Mouse (Mus musculus): Measurements from ENCODE around the gene Ppfibp2. TPM values are rescaled to one million over a fixed set of nuclear protein-coding genes. Genes with fewer than 3 reads are reported as not detected.

The Ppfibp2 gene
- polyA plus RNA-seq, 1 experiment from 2014 or later = 19.2 TPM

DNA sequence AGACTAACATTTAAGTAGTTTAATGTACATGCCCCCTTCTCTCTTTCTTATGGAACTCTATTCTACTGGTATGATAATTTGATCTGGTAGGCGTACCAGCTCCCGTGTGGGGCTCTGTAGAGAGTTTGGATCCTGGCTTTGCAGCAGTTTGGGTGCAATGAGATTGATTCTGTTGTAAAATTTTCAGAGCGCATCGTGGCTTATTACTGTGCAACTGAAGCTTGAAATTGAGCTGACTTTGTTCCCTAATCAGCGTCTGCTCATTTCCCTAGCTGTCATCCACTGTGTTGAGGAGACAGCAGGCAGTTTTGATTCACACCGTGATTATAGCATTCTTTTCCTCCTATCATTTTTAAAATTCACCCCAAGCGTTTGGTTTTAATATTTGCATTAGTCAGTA lies 42.4 kb downstream of the Ppfibp2 start:
- no peaks in the 10 kb centered on the region for H3K27me3 ChIP-seq (ENCODE audit: control insufficient read depth, insufficient read depth, low read length)
- no peak overlapping the region for H3K4me3 ChIP-seq (ENCODE audit: low read depth, low read length)
- ATAC-seq (replicated peaks; ENCODE audit: insufficient number of reproducible peaks, low FRiP score, low TSS enrichment, low read depth) (no peak), DNase-seq (ENCODE audit: low spot score) (no peak)
- H3K4me2 ChIP-seq (ENCODE audit: low read depth, low read length) = no peak overlapping the region
- WGBS = 83% methylated on average over 7 of the region's 7 CpGs
- no peaks in the 10 kb centered on the region for H3K9me3 ChIP-seq (replicated peaks; ENCODE audit: control insufficient read depth, low read length)
- H3K36me3 ChIP-seq (replicated peaks; ENCODE audit: control insufficient read depth, insufficient read depth, low read depth, low read length) = no peaks in the 10 kb centered on the region
- no peak overlapping the region for H3K9ac ChIP-seq (replicated peaks; ENCODE audit: low read length)
- no peak overlapping the region for H3K27ac ChIP-seq (replicated peaks; ENCODE audit: low read depth, low read length)
- no peaks in the 10 kb centered on the region for H3K4me1 ChIP-seq (ENCODE audit: control insufficient read depth, insufficient read depth, low read length)

DNA sequence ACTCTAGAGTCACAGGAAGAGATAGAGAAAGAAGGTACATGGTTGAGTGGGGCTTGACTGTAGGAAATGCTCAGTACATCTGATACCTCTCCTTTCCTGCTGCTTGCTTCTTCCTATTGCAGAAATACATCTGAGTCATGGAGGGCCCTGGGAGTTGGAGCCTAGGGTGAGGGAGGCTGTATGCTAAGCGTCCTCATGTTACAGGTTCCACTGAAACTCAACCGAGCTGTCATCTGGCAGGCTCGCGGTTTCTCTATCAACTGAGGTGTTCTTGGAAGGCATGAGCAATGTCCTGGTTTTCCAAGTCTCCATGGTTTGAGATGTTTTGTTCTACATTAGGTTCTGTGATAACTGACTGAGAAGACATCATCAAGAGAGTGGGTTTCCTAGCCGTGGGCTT lies 43.0 kb downstream of the Ppfibp2 start:
- ATAC-seq (replicated peaks; ENCODE audit: insufficient number of reproducible peaks, low FRiP score, low TSS enrichment, low read depth) = no peak

DNA sequence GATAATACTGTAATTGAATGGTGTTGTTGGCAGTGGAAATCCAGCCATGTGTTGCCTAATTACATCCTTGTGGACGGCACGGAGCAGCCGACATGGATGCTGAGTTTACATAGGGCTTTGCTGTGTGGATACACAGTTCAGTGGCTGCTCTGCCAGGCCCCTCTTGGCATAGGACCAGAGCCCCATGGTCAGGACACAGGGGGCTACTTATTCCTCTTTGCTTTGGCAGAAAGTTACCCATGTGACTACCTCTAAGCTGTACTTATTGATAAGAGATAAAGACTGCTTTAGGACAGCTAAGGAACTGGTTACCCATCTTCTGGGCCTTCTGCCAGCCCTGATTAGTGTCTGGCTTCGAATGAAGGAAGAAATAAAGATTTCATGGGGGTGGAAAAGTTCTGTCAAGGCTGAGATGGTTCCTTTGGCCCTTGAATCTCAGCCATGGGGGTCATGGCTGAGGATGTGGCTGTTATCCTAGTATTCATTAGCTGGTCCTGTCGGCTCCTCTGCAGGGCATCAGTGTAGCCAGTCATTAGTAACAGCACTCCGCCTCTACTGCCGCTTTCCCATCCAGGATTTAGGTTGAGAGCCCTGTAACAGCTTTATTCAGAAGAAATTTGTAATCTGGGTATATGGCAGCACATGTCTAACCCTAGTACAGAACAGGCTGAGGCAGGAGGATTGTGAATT lies 47.7 kb downstream of the Ppfibp2 start:
- no peak for ATAC-seq (replicated peaks; ENCODE audit: insufficient number of reproducible peaks, low FRiP score, low TSS enrichment, low read depth)
- H3K4me3 ChIP-seq (ENCODE audit: low read depth, low read length) = no peak overlapping the region
- no peak overlapping the region for H3K4me2 ChIP-seq (ENCODE audit: low read depth, low read length)

More for the DNA sequence above, 43.0 kb downstream of the Ppfibp2 start:
- no peak for DNase-seq (ENCODE audit: low spot score)
- no peaks in the 10 kb centered on the region for H3K4me1 ChIP-seq (ENCODE audit: control insufficient read depth, insufficient read depth, low read length)
- no peaks in the 10 kb centered on the region for H3K36me3 ChIP-seq (replicated peaks; ENCODE audit: control insufficient read depth, insufficient read depth, low read depth, low read length)
- H3K27ac ChIP-seq (replicated peaks; ENCODE audit: low read depth, low read length) = no peak overlapping the region
- no peaks in the 10 kb centered on the region for H3K9me3 ChIP-seq (replicated peaks; ENCODE audit: control insufficient read depth, low read length)
- no peak overlapping the region for H3K9ac ChIP-seq (replicated peaks; ENCODE audit: low read length)
- no peak overlapping the region for H3K4me3 ChIP-seq (ENCODE audit: low read depth, low read length)
- no peaks in the 10 kb centered on the region for H3K27me3 ChIP-seq (ENCODE audit: control insufficient read depth, insufficient read depth, low read length)
- no peak overlapping the region for H3K4me2 ChIP-seq (ENCODE audit: low read depth, low read length)
- WGBS = 76% methylated on average over 5 of the region's 5 CpGs

DNA sequence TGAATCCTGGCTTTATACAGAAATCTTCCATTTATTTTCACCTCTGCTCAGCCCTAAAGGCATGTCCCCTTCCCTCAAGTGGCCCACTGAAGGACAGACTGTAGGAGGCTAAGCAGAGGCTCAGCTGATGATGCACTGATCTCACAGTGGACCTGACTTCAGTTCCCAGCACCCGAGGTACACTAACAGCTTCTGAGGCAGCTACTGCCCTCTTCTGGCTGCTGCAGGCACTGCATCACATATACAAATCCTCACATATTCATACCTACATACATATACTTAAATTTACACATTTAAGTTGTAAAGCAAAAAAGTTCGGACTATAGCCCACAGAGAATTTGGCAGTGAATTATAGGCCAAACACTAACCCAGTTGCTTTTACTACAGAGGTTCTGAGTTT lies 50.0 kb downstream of the Ppfibp2 start:
- no peaks in the 10 kb centered on the region for H3K9me3 ChIP-seq (replicated peaks; ENCODE audit: control insufficient read depth, low read length)
- DNase-seq (ENCODE audit: low spot score) (no peak), ATAC-seq (replicated peaks; ENCODE audit: insufficient number of reproducible peaks, low FRiP score, low TSS enrichment, low read depth) (no peak)
- no peak overlapping the region for H3K9ac ChIP-seq (replicated peaks; ENCODE audit: low read length)
- H3K4me1 ChIP-seq (ENCODE audit: control insufficient read depth, insufficient read depth, low read length) = no peaks in the 10 kb centered on the region
- WGBS = 88% methylated on average over 2 of the region's 2 CpGs
- H3K36me3 ChIP-seq (replicated peaks; ENCODE audit: control insufficient read depth, insufficient read depth, low read depth, low read length) = no peaks in the 10 kb centered on the region
- no peak overlapping the region for H3K27ac ChIP-seq (replicated peaks; ENCODE audit: low read depth, low read length)
- H3K4me3 ChIP-seq (ENCODE audit: low read depth, low read length) = no peak overlapping the region
- no peak overlapping the region for H3K4me2 ChIP-seq (ENCODE audit: low read depth, low read length)
- no peaks in the 10 kb centered on the region for H3K27me3 ChIP-seq (ENCODE audit: control insufficient read depth, insufficient read depth, low read length)

More for the DNA sequence above, 47.7 kb downstream of the Ppfibp2 start:
- no peaks in the 10 kb centered on the region for H3K4me1 ChIP-seq (ENCODE audit: control insufficient read depth, insufficient read depth, low read length)
- no peak overlapping the region for H3K27ac ChIP-seq (replicated peaks; ENCODE audit: low read depth, low read length)
- H3K9ac ChIP-seq (replicated peaks; ENCODE audit: low read length) = no peak overlapping the region
- H3K9me3 ChIP-seq (replicated peaks; ENCODE audit: control insufficient read depth, low read length) = no peaks in the 10 kb centered on the region
- no peak for DNase-seq (ENCODE audit: low spot score)
- WGBS = 80% methylated on average over 7 of the region's 7 CpGs
- H3K27me3 ChIP-seq (ENCODE audit: control insufficient read depth, insufficient read depth, low read length) = no peaks in the 10 kb centered on the region
- no peaks in the 10 kb centered on the region for H3K36me3 ChIP-seq (replicated peaks; ENCODE audit: control insufficient read depth, insufficient read depth, low read depth, low read length)

DNA sequence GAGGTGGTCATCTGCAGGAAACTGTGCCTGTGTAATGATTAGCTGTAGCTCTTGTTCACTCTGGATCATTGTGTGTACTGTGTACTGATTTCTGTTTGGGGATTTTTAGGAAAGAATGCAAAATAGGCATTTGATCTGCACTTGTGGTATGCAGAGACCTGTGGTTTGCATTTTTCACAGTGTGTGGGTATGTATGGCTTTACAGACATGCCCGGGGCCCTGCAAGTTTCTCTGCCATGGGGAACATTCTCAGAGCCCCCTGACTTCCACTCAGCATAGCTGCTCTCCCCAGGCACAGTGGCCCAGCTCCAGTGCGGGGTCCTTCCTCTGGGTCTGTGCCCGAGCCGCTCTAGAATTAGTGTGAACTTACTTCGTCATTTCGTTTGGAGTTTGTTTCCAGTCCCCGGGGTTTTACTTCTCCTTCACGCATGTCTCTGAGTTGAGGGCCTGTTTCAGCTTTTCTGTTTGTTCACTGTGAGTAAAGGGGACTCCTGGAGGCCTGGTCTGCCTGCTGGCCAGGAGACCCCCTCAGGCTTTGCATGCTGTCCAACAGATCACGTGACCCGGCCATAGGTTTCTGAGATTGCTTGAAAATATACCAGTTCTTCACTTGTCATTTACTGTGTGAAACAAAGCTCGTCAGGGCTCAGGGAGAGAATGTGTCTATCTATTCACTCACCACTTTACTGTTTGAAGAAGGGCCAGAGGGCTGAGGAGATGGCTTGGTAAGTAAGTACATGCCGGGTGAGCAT lies 54.1 kb downstream of the Ppfibp2 start:
- H3K4me1 ChIP-seq (ENCODE audit: control insufficient read depth, insufficient read depth, low read length) = no peaks in the 10 kb centered on the region
- no peak overlapping the region for H3K4me3 ChIP-seq (ENCODE audit: low read depth, low read length)
- ATAC-seq (replicated peaks; ENCODE audit: insufficient number of reproducible peaks, low FRiP score, low TSS enrichment, low read depth) = no peak
- 78% methylated on average over 12 of the region's 12 CpGs for WGBS
- H3K9ac ChIP-seq (replicated peaks; ENCODE audit: low read length) = no peak overlapping the region
- H3K9me3 ChIP-seq (replicated peaks; ENCODE audit: control insufficient read depth, low read length) = no peaks in the 10 kb centered on the region
- no peak overlapping the region for H3K4me2 ChIP-seq (ENCODE audit: low read depth, low read length)
- no peaks in the 10 kb centered on the region for H3K27me3 ChIP-seq (ENCODE audit: control insufficient read depth, insufficient read depth, low read length)
- no peak overlapping the region for H3K27ac ChIP-seq (replicated peaks; ENCODE audit: low read depth, low read length)
- no peak for DNase-seq (ENCODE audit: low spot score)
- no peaks in the 10 kb centered on the region for H3K36me3 ChIP-seq (replicated peaks; ENCODE audit: control insufficient read depth, insufficient read depth, low read depth, low read length)

DNA sequence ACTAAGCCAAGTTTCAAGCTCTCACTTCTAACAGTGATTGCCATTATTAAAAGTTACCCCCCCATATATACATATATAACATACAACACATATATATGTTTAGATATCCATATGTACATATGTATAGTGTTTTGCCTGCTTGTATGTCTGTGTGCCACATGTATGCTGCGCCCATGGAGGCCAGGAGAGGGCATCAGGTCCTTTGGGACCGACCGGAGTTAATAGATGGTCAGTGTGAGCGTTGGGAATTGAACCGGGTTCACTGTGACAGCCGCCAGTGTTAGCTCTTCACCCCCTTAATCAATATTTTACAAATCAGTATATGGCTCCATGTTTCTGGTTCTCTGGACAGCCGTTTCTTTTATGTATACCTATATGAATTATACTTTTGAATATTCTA lies 55.0 kb downstream of the Ppfibp2 start:
- Histone ChIP-seq H3K4me2 (ENCODE audit: low read depth, low read length) (no peak overlapping the region), H3K36me3 (replicated peaks; ENCODE audit: control insufficient read depth, insufficient read depth, low read depth, low read length) (no peaks in the 10 kb centered on the region), H3K9ac (replicated peaks; ENCODE audit: low read length) (no peak overlapping the region), H3K27me3 (ENCODE audit: control insufficient read depth, insufficient read depth, low read length) (no peaks in the 10 kb centered on the region), H3K4me1 (ENCODE audit: control insufficient read depth, insufficient read depth, low read length) (no peaks in the 10 kb centered on the region), H3K4me3 (ENCODE audit: low read depth, low read length) (no peak overlapping the region), H3K27ac (replicated peaks; ENCODE audit: low read depth, low read length) (no peak overlapping the region), H3K9me3 (replicated peaks; ENCODE audit: control insufficient read depth, low read length) (no peaks in the 10 kb centered on the region)
- no peak for DNase-seq (ENCODE audit: low spot score)
- 84% methylated on average over 7 of the region's 7 CpGs for WGBS
- no peak for ATAC-seq (replicated peaks; ENCODE audit: insufficient number of reproducible peaks, low FRiP score, low TSS enrichment, low read depth)

DNA sequence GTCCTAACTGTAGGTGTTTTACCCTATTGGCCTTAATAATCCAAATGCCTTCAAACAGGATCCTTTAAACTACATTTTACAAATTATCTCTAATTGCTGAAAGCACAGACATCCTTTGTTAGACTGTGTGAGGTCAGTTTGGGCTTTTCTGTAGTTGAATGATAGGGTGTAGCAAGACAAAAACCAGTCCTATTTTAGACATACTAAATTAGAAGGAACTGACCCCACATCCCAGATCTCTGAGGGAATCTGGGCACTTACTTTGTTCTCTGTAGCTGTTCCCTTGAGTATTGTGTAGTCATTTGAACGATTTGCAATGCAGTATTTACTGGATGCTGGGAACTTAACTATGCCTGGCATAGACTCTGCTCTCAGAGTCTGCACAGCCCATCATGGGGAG lies 56.8 kb downstream of the Ppfibp2 start:
- no peaks in the 10 kb centered on the region for H3K27me3 ChIP-seq (ENCODE audit: control insufficient read depth, insufficient read depth, low read length)
- ATAC-seq (replicated peaks; ENCODE audit: insufficient number of reproducible peaks, low FRiP score, low TSS enrichment, low read depth) (no peak), DNase-seq (ENCODE audit: low spot score) (no peak)
- H3K9ac ChIP-seq (replicated peaks; ENCODE audit: low read length) = no peak overlapping the region
- no peak overlapping the region for H3K4me2 ChIP-seq (ENCODE audit: low read depth, low read length)
- no peaks in the 10 kb centered on the region for H3K36me3 ChIP-seq (replicated peaks; ENCODE audit: control insufficient read depth, insufficient read depth, low read depth, low read length)
- H3K4me1 ChIP-seq (ENCODE audit: control insufficient read depth, insufficient read depth, low read length) = no peaks in the 10 kb centered on the region
- 36% methylated on average over 1 of the region's 1 CpGs for WGBS
- H3K4me3 ChIP-seq (ENCODE audit: low read depth, low read length) = no peak overlapping the region
- no peaks in the 10 kb centered on the region for H3K9me3 ChIP-seq (replicated peaks; ENCODE audit: control insufficient read depth, low read length)
- H3K27ac ChIP-seq (replicated peaks; ENCODE audit: low read depth, low read length) = no peak overlapping the region

DNA sequence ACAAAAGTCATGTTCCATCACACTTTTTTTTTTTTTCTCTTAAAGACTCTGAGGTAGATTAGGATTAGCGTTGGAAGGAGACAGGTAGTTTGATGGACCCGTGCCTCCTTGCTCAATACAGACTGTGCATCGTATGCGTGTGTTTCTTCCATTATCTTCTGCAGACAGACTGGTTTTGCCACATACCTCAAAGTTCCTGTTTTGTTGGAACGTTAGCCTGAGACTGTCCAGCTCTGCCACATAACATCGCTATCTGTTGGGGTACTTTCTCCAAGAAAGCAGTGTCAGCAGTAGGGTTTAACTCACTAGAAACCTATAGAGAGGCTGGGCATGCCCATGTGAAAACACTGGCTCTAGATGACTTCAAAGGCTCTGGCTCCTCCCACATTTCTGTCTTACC lies 61.4 kb downstream of the Ppfibp2 start:
- Histone ChIP-seq H3K4me3 (ENCODE audit: low read depth, low read length) (no peak overlapping the region), H3K27ac (replicated peaks; ENCODE audit: low read depth, low read length) (no peak overlapping the region), H3K4me2 (ENCODE audit: low read depth, low read length) (no peak overlapping the region), H3K4me1 (ENCODE audit: control insufficient read depth, insufficient read depth, low read length) (0 out of 2 replicates have a peak, but pooled peaks cover 1% of the 10 kb centered on the region), H3K27me3 (ENCODE audit: control insufficient read depth, insufficient read depth, low read length) (no peaks in the 10 kb centered on the region), H3K36me3 (replicated peaks; ENCODE audit: control insufficient read depth, insufficient read depth, low read depth, low read length) (no peaks in the 10 kb centered on the region), H3K9me3 (replicated peaks; ENCODE audit: control insufficient read depth, low read length) (no peaks in the 10 kb centered on the region), H3K9ac (replicated peaks; ENCODE audit: low read length) (no peak overlapping the region)
- ATAC-seq (replicated peaks; ENCODE audit: insufficient number of reproducible peaks, low FRiP score, low TSS enrichment, low read depth) = no peak
- DNase-seq (ENCODE audit: low spot score) = no peak
- WGBS = 90% methylated on average over 6 of the region's 6 CpGs
